Comparison of ENCODE assay signal across 7 mouse cellular contexts in genomic region chr3:58636406-58637295, GRCm38 (mm10). TPM values are rescaled to one million over a fixed set of nuclear protein-coding genes. Genes with fewer than 3 reads are reported as not detected.
A peak's percentile ranks its signal among the peaks of the same experiment; 100 is the strongest.
DNase-seq lines count a peak whose midpoint lies in the region; ATAC-seq and TF ChIP-seq lines count a peak whose summit lies in the region.

TSS of gene Erich6 (minus strand) at chr3:58637207.

- H3K4me3 ChIP-seq in intestine, embryonic 16.5 days (ENCODE audit: low read length) = peak within 1 kb of the TSS; percentile 54
- peak within 1 kb of the TSS; percentile 48 for H3K4me3 ChIP-seq in limb, embryonic 14.5 days (replicated peaks; ENCODE audit: low read length)
- H3K4me3 ChIP-seq in midbrain, embryonic 13.5 days (replicated peaks) = peak within 1 kb of the TSS; percentile 56
- H3K4me3 ChIP-seq in stomach, embryonic 15.5 days (replicated peaks) = peak within 1 kb of the TSS; percentile 53

- H3K4me1 ChIP-seq in intestine, embryonic 16.5 days (ENCODE audit: control insufficient read depth, insufficient read depth, low read length) = peaks cover 4% of the 10 kb centered on the region; the same call in 1 of the 2 replicates
- no peaks in the 10 kb centered on the region for H3K4me1 ChIP-seq in limb, embryonic 14.5 days (ENCODE audit: control insufficient read depth, insufficient read depth, low read length)
- peaks cover 13% of the 10 kb centered on the region for H3K4me1 ChIP-seq in midbrain, embryonic 13.5 days (replicated peaks)
- H3K4me1 ChIP-seq in stomach, embryonic 15.5 days = 0 out of 2 replicates have a peak, but pooled peaks cover 3% of the 10 kb centered on the region

- no peaks in the 10 kb centered on the region for H3K36me3 ChIP-seq in intestine, embryonic 16.5 days (ENCODE audit: control insufficient read depth, insufficient read depth, low read length)
- H3K36me3 ChIP-seq in limb, embryonic 14.5 days (ENCODE audit: control insufficient read depth, insufficient read depth, low read length) = no peaks in the 10 kb centered on the region
- no peaks in the 10 kb centered on the region for H3K36me3 ChIP-seq in midbrain, embryonic 13.5 days
- no peaks in the 10 kb centered on the region for H3K36me3 ChIP-seq in stomach, embryonic 15.5 days

- ATAC-seq in intestine, embryonic 16.5 days = peak; percentile 93
- ATAC-seq in limb, embryonic 14.5 days (ENCODE audit: low FRiP score, low read depth) = peak; percentile 82
- ATAC-seq in midbrain, embryonic 13.5 days = peak; percentile 92
- peak; percentile 79 for ATAC-seq in stomach, embryonic 15.5 days (ENCODE audit: insufficient read depth, low FRiP score, low read depth)

- peak; percentile 34 for DNase-seq in adrenal gland, adult 18-20 months (ENCODE audit: low spot score in 2 of 2)
- peak; percentile 32 for DNase-seq in cerebellum, adult 9-10 months
- DNase-seq in frontal cortex, postnatal 25 days (ENCODE audit: low spot score in 2 of 2) = peak; percentile 4 to 8
- peak; percentile 41 for DNase-seq in limb, embryonic 14.5 days (ENCODE audit: low spot score)

- no peak for TF ChIP-seq POLR2A in limb, embryonic 14.5 days (IDR thresholded peaks at IDR 0.05; ENCODE audit: borderline replicate concordance, extremely low read depth, insufficient read depth, insufficient read length)

- peak within 1 kb of the TSS; percentile 98 for H3K4me2 ChIP-seq in intestine, embryonic 16.5 days (ENCODE audit: low read depth, low read length)
- H3K4me2 ChIP-seq in limb, embryonic 14.5 days (replicated peaks; ENCODE audit: low read depth, low read length, severe bottlenecking) = peak within 1 kb of the TSS; percentile 94
- peak within 1 kb of the TSS; percentile 94 for H3K4me2 ChIP-seq in midbrain, embryonic 13.5 days (replicated peaks)
- H3K4me2 ChIP-seq in stomach, embryonic 15.5 days = peak within 1 kb of the TSS; percentile 95

- no peaks in the 10 kb centered on the region for H3K9me3 ChIP-seq in intestine, embryonic 16.5 days (ENCODE audit: control insufficient read depth, low read length)
- H3K9me3 ChIP-seq in limb, embryonic 14.5 days (ENCODE audit: control insufficient read depth, low read length) = no peaks in the 10 kb centered on the region
- no peaks in the 10 kb centered on the region for H3K9me3 ChIP-seq in midbrain, embryonic 13.5 days
- no peaks in the 10 kb centered on the region for H3K9me3 ChIP-seq in stomach, embryonic 15.5 days

- H3K9ac ChIP-seq in intestine, embryonic 16.5 days (ENCODE audit: low read depth, low read length) = peak within 1 kb of the TSS; percentile 65
- H3K9ac ChIP-seq in limb, embryonic 14.5 days (ENCODE audit: low read depth, low read length, severe bottlenecking) = peak within 1 kb of the TSS; percentile 65
- peak within 1 kb of the TSS; percentile 74 for H3K9ac ChIP-seq in midbrain, embryonic 13.5 days (replicated peaks)
- H3K9ac ChIP-seq in stomach, embryonic 15.5 days = peak within 1 kb of the TSS; percentile 32; the same call in 1 of the 2 replicates

- no peaks in the 10 kb centered on the region for H3K27me3 ChIP-seq in intestine, embryonic 16.5 days (replicated peaks; ENCODE audit: control insufficient read depth, insufficient read depth, low read length)
- H3K27me3 ChIP-seq in limb, embryonic 14.5 days (ENCODE audit: control insufficient read depth, insufficient read depth, low read length) = no peaks in the 10 kb centered on the region
- no peaks in the 10 kb centered on the region for H3K27me3 ChIP-seq in midbrain, embryonic 13.5 days
- H3K27me3 ChIP-seq in stomach, embryonic 15.5 days (replicated peaks) = no peaks in the 10 kb centered on the region

- WGBS in intestine, embryonic 16.5 days = under 1% methylated on average over 34 of the region's 34 CpGs
- under 1% methylated on average over 33 of the region's 34 CpGs for WGBS in limb, embryonic 14.5 days
- under 1% methylated on average over 34 of the region's 34 CpGs for WGBS in midbrain, embryonic 13.5 days
- under 1% methylated on average over 34 of the region's 34 CpGs for WGBS in stomach, embryonic 15.5 days

- H3K27ac ChIP-seq in intestine, embryonic 16.5 days (ENCODE audit: low read length) = no peak within 1 kb of the TSS
- no peak within 1 kb of the TSS for H3K27ac ChIP-seq in limb, embryonic 14.5 days (replicated peaks; ENCODE audit: low read depth, low read length)
- H3K27ac ChIP-seq in midbrain, embryonic 13.5 days = no peak within 1 kb of the TSS
- no peak within 1 kb of the TSS for H3K27ac ChIP-seq in stomach, embryonic 15.5 days

RNA-seq across cellular contexts. Expression of gene Erich6, which starts in this region (rescaled TPM):
- under 1 TPM in 1 of 2 experiments, not detected in 1; 0.48 TPM for total RNA-seq in adrenal gland, adult 18-20 months (2021)
- not detected in 2 replicates for polyA plus RNA-seq in intestine, embryonic 16.5 days (2015; fragmentation: Nextera tagmentation; extraction: Ambion mirVana)
- 0.09 and 0.21 TPM in 2 replicates for polyA plus RNA-seq in limb, embryonic 14.5 days (2012; rRNA removed)
- not detected in 2 replicates for polyA plus RNA-seq in limb, embryonic 14.5 days (2014; fragmentation: Nextera tagmentation; extraction: Ambion mirVana)
- 0.09 and 0.12 TPM in 2 replicates for polyA plus RNA-seq in midbrain, embryonic 13.5 days (2015; fragmentation: Nextera tagmentation; extraction: Ambion mirVana)
- polyA plus RNA-seq in stomach, embryonic 15.5 days (2015; fragmentation: Nextera tagmentation; extraction: Ambion mirVana) = not detected in 2 replicates

Comparison
In these comparisons a context has a peak if more than half of its experiments do, and no peak if none do; other contexts are left out.
1. Peak in DNase-seq in adrenal gland, adult 18-20 months; RNA of the gene not detected or under 1 TPM.
2. Peak in ATAC-seq, H3K4me3 ChIP-seq, H3K9ac ChIP-seq and H3K4me2 ChIP-seq in intestine, embryonic 16.5 days; RNA of the gene not detected or under 1 TPM.
3. Peak in DNase-seq, ATAC-seq, H3K4me3 ChIP-seq, H3K9ac ChIP-seq and H3K4me2 ChIP-seq in limb, embryonic 14.5 days; RNA of the gene not detected or under 1 TPM.
4. Peak in ATAC-seq, H3K4me3 ChIP-seq, H3K9ac ChIP-seq and H3K4me2 ChIP-seq in midbrain, embryonic 13.5 days; RNA of the gene not detected or under 1 TPM.
5. Peak in ATAC-seq, H3K4me3 ChIP-seq, H3K9ac ChIP-seq and H3K4me2 ChIP-seq in stomach, embryonic 15.5 days; RNA of the gene not detected or under 1 TPM.